Mouse (Mus musculus): ENCODE data around the gene Lrrc49. TPM values are rescaled to one million over a fixed set of nuclear protein-coding genes. Genes with fewer than 3 reads are reported as not detected.

Lrrc49 gene
- polyA plus RNA-seq, 1 experiment = 67.9 TPM

DNA sequence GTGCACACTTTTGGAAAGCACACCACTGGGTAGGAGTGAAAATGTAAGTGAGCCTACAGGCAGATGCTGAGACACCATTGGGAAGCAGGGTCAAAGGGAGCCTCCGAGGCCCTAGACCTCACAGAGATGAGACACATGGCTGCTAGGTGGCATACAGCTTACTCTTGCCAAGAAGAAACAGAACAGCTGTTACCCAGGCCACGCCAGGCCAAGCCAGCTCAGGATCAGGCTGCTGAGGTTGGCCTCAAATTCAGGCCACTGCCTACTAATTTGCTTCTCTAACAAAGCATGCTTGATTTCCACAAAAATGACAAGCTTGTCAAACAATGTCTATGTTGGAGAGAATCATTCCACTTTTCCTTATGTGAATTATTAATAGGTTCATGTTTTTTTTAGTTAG, 83.0 kb downstream of the Lrrc49 start:
- DNase-seq (ENCODE audit: extremely low spot score in 1 of 2, low spot score in 1 of 2) = no peak

DNA sequence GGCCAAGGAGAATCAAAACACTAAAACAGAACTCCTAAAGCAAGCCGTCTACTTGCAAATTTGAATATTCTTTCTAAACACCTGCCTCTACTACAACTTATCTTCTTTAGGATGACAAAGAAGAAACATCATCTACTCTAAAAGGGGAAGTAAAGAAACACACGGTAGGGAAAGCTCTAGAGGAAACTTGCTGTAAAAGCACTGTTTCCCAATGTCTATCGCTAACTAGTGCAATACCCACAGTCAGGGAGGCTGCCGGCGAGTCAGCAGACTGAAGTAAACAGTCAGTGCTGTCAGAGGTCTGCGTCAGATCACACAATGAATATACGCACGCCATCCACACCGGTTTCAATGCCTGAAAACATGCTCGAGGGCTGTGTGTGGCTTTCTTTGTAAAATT, 86.0 kb downstream of the Lrrc49 start:
- no peak for DNase-seq (ENCODE audit: extremely low spot score in 1 of 2, low spot score in 1 of 2)

DNA sequence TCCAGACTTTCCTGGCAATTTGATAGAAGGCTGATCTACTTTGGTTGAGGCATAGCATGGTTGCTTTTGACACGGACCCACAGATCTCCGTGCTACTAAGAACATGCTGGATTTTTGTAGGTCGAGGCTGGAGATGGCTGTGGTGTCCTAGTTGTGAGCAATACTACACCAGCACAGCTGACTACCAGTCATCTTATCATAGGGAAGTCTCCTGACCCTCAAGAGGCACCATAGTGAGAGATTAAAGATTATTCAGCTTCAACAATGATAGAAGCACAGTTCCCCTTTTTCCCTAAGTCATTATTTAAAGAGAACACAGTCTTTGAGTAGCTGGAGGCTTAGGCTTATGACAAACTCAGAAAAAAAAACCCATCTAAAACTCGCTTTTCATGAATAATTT, 87.7 kb downstream of the Lrrc49 start:
- DNase-seq (ENCODE audit: extremely low spot score in 1 of 2, low spot score in 1 of 2) = no peak

DNA sequence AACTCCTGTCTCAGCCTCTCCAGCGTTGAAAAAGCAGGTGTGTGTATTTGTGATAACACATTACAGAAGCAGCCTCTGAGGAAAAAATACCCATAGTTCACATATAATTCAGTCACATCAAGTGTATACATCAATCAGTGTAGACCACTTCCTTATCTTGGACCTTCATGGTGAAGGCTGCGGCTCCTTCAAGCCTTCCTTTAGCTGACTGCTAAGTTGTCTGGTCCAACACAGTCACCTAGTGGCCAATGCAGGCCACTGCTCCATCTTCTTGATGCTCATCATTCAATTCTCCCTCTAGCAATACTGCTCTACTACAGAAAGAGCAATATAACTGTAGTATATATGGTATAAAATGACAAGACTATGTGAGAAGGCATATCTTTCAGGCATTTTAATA, 88.5 kb downstream of the Lrrc49 start:
- peak in 1 of 2 experiments; percentile 50 for DNase-seq (ENCODE audit: extremely low spot score in 1 of 2, low spot score in 1 of 2)

DNA sequence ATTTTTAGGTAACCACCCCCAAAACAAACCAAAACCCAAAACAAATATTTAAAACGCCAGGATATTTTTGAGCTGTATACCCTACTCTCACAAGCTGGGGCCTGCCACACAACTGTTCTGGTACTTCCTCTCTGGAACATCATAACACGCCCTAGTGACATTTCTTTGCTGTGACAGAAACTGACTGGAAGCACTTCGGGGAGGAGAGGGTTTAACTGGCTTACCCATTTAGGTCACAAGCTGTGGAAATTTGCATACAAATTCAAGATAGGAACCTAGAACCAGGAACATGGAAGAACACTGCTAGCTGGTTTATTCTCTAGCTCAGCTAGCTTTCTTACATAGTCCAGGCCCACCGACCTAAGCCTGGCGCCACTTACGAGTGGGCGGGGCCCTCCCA, 92.6 kb downstream of the Lrrc49 start:
- DNase-seq (ENCODE audit: extremely low spot score in 1 of 2, low spot score in 1 of 2) = no peak

GRCm38 (mm10) chr9:60592974-60593373, 95.0 kb downstream of the Lrrc49 start:
- peak; percentile 28 to 38 for DNase-seq (ENCODE audit: extremely low spot score in 1 of 2, low spot score in 1 of 2)

- DNase-seq (ENCODE audit: extremely low spot score in 1 of 2, low spot score in 1 of 2) = peak in 1 of 2 experiments; percentile 35
Measured at GRCm38 (mm10) chr9:60592363-60592762, 95.6 kb downstream of the Lrrc49 start.

- no peak for DNase-seq (ENCODE audit: extremely low spot score in 1 of 2, low spot score in 1 of 2)
Measured at GRCm38 (mm10) chr9:60590871-60591624, 96.9 kb downstream of the Lrrc49 start.

DNA sequence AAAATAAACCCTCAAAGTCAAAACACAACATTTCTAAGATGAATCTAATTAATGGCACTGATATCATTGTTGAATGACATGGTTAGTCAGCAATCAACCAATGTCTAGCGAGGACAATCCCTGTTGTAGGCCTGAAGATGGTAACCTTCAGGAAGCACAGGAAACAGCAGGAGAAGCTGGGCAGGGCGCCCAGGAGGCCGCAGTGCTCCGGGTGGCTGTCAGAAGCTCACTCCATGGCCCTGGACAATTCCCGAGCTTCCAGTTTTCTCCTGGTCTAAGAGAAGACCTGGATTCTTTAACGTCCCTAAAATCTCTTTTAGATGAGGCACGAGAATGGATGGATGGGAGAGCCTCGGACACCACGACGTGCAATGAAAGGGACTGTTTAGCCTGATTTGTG, 99.0 kb downstream of the Lrrc49 start:
- DNase-seq (ENCODE audit: extremely low spot score in 1 of 2, low spot score in 1 of 2) = no peak

DNA sequence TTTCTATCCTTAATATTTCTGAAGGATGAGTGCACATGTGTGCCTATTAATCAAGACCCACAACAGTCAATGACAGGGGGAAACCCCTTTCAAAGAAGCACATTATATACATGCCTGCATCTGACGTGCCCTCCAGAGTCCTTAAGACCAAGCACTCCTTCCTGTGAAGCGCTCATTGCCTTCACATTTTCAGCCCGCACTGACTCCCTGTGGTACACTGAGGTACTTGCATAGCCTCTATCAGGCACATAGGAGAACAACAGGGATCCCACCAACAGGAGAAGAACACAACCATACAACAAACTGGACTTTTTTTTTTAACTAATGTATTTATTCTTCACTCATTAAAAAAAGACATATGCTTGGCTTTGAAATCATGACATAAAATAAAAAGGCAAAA, 101.0 kb downstream of the Lrrc49 start:
- DNase-seq (ENCODE audit: extremely low spot score in 1 of 2, low spot score in 1 of 2) = no peak

- no peak for DNase-seq (ENCODE audit: extremely low spot score in 1 of 2, low spot score in 1 of 2)
Measured at GRCm38 (mm10) chr9:60585206-60585605, 102.8 kb downstream of the Lrrc49 start.

DNA sequence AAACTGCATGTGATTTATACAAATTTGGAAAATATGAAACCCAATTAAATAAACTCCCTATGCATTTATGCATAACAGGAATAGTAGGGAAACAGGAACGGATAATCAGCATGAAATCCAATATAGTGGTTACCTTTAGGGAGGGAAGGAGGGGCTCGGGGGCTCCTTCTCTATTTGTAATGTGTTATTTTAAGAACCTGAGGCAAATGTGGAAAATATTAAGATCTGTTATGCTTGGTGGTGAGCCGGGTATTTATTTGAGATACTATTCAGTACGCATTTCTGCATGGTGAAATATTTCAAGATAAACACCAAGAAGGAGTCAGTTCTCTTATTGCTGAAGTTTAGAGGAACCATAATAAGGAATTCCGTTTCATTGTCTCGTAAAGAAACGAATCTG, 105.4 kb downstream of the Lrrc49 start:
- DNase-seq (ENCODE audit: extremely low spot score in 1 of 2, low spot score in 1 of 2) = no peak

- no peak for DNase-seq (ENCODE audit: extremely low spot score in 1 of 2, low spot score in 1 of 2)
Measured at GRCm38 (mm10) chr9:60573011-60573410, 114.9 kb downstream of the Lrrc49 start.

GRCm38 (mm10) chr9:60571725-60572124, 116.2 kb downstream of the Lrrc49 start:
- DNase-seq (ENCODE audit: extremely low spot score in 1 of 2, low spot score in 1 of 2) = no peak

DNA sequence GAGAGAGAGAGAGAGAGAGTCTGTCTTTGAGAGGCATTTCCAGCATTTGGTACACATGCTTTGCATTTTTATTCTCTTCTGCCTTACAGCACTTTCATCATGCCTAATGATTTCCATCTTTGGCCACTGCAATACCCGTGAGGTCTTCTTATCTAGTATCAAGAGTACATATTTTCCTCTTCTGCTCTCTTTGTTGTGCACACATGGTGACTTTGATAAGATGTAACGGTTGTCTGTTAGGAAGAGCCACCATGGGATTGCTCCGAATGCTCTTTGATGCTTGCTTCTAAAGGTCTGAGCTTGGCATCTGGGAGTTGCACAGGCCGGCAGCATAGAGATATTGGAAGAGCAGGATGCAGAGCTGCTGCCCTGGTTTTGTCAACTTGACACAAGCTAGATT, 116.9 kb downstream of the Lrrc49 start:
- no peak for DNase-seq (ENCODE audit: extremely low spot score in 1 of 2, low spot score in 1 of 2)

- DNase-seq (ENCODE audit: extremely low spot score in 1 of 2, low spot score in 1 of 2) = no peak
Measured at GRCm38 (mm10) chr9:60569366-60569765, 118.6 kb downstream of the Lrrc49 start.

DNA sequence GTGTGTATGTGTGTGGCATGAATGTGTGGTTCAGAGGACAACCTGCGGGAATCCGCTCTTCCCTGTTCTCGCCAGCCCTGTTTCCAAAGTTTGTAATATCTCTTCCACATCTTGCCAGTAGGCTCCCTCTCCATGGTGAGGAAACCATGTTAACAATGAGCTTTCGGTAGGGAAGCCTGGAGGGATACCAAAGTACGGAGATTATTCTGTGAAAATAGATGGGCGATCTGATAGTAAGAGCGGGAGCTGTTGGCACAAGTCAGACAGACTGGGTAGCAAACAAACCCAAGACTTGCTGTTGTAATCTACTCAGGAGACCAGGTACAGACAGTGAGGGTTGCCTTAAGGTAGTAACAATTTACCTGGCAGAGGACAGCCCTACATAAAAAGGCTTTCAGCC, 124.1 kb downstream of the Lrrc49 start:
- DNase-seq (ENCODE audit: extremely low spot score in 1 of 2, low spot score in 1 of 2) = no peak

- DNase-seq (ENCODE audit: extremely low spot score in 1 of 2, low spot score in 1 of 2) = no peak
Measured at GRCm38 (mm10) chr9:60562443-60563371, 125.3 kb downstream of the Lrrc49 start.

DNA sequence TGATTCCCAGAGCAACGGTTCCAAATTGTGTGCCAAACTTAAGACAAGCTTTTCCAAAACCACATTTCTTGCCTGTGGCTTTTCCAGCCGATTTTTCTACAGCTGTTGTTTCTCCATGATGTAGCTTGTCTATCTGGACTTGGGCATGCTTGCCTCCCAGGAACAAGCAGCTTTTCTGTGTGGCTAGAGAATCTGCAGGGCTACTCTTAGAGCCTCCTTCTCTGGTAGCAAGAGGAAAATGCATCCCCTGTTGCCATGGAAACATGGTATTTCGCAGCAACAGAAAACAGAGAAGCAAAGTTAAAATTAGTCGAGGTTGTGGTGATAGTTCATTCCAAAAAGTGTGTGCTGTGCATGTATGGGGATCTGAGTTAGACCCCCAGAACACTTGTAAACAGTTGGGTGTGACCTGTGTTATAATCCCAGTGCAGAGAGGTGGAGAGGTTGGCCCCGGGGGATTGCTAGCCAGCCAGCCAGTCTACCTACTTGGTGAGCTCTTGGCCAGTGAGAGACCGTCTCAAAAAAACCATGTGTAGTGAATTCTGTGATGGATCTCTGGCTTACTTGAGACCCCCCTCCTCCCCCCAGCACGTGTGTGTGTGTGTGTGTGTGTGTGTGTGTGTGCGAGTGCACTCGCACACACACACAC, 126.2 kb downstream of the Lrrc49 start:
- peak; percentile 28 to 57 for DNase-seq (ENCODE audit: extremely low spot score in 1 of 2, low spot score in 1 of 2)

GRCm38 (mm10) chr9:60558507-60558906, 129.5 kb downstream of the Lrrc49 start:
- peak in 1 of 2 experiments; percentile 27 for DNase-seq (ENCODE audit: extremely low spot score in 1 of 2, low spot score in 1 of 2)

DNA sequence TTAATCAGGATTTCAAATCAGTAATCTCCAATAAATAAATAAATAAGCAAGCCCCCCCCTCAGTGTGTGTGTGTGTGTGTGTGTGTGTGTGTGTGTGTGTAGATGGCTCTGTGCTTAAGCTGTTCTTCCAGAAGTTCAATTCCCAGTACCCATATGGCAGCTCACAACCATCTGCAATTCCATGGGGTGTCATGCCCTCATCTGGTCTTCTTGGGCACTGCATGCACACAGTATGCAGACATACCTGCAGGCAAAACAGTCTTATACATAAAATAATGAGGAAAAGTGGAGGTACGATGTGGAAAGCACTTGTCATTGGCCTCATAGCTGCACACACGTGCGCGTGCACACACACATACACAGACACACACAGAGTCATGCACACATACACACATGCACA, 136.7 kb downstream of the Lrrc49 start:
- no peak for DNase-seq (ENCODE audit: extremely low spot score in 1 of 2, low spot score in 1 of 2)
